Mouse (Mus musculus) spleen, postnatal 14 days (tissue): Measurements from ENCODE around the gene Mb.

Source experiments
- DNase-seq, 2 experiments: peaks; one replicate each; pipeline ENCODE4 v3.0.0; 2021 to 2022; ENCODE audit warnings: low spot score in 2 of 2

The Mb gene

GRCm38 (mm10) chr15:76979799-76980198, 70.7 kb downstream of the Mb start:
- no peak for DNase-seq

- no peak for DNase-seq
Observed at GRCm38 (mm10) chr15:76976619-76977018, 73.9 kb downstream of the Mb start.

- DNase-seq, result no peak
Observed at GRCm38 (mm10) chr15:76973855-76974651, 76.4 kb downstream of the Mb start.

GRCm38 (mm10) chr15:76973272-76973854, 77.1 kb downstream of the Mb start:
- DNase-seq, result peak in 1 of 2 experiments; percentile 42

- no peak for DNase-seq
Observed at GRCm38 (mm10) chr15:76972661-76973060, 77.8 kb downstream of the Mb start.
